Mouse (Mus musculus) gastrocnemius, adult 8-10 months (tissue): ENCODE results near the gene Mlph. TPM values are rescaled to one million over a fixed set of nuclear protein-coding genes. Genes with fewer than 3 reads are reported as not detected.
A peak's percentile ranks its signal among the peaks of the same experiment; 100 is the strongest.

Experiments used
- DNase-seq, 2 experiments: peaks; one replicate each; pipeline ENCODE4 v3.0.0; 2022; ENCODE audit warnings: low spot score in 2 of 2
- total RNA-seq, 4 experiments: library from RNA; stranded (reverse); gene quantifications; 2 replicates each; pipeline ENCODE4 v1.2.4; 2022

Gene Mlph
- total RNA-seq, 4 experiments from 2014 or later: 0.27 to 0.54 (median 0.31) TPM

- peak in 1 of 2 experiments; percentile 12 for DNase-seq
Measured at GRCm38 (mm10) chr1:90967583-90967982, 52.7 kb downstream of the Mlph start.

- no peak for DNase-seq
Measured at GRCm38 (mm10) chr1:90968649-90969048, 53.8 kb downstream of the Mlph start.

GRCm38 (mm10) chr1:90969347-90969784 lies 54.5 kb downstream of the Mlph start, which contains the start of gene Rab17:
Gene Rab17 (minus strand): TSS chr1:90969661.
- no peak for DNase-seq

DNA sequence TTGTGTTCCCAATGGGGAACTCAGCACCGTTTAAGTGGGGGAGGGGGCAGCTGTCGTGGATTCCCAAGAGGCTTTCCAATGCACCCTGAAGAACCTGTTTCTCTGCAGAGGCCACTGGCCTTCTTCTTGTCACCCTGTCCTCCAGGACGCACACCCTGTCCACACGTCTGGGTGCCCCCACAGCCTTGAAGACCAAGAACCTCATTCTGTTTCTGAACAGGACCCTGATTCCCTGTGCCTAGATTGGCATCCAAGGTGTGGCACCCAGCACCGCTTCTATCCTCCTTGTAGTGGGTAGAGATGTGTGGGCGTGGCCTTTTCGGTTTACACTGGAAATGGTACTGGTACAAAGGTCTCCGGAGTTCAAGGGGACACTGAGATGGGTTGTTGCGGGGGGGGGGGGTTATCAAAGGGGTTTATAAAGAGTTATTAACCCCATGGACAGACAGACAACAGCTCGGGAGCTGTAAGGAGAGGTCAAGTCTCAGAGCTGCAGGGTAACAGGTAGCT lies 55.1 kb downstream of the Mlph start:
- no peak for DNase-seq

- DNase-seq: peak; percentile 82 to 85
Measured at GRCm38 (mm10) chr1:90972911-90973573, 58.2 kb downstream of the Mlph start.

GRCm38 (mm10) chr1:90973574-90973911 lies 58.7 kb downstream of the Mlph start:
- no peak for DNase-seq

DNA sequence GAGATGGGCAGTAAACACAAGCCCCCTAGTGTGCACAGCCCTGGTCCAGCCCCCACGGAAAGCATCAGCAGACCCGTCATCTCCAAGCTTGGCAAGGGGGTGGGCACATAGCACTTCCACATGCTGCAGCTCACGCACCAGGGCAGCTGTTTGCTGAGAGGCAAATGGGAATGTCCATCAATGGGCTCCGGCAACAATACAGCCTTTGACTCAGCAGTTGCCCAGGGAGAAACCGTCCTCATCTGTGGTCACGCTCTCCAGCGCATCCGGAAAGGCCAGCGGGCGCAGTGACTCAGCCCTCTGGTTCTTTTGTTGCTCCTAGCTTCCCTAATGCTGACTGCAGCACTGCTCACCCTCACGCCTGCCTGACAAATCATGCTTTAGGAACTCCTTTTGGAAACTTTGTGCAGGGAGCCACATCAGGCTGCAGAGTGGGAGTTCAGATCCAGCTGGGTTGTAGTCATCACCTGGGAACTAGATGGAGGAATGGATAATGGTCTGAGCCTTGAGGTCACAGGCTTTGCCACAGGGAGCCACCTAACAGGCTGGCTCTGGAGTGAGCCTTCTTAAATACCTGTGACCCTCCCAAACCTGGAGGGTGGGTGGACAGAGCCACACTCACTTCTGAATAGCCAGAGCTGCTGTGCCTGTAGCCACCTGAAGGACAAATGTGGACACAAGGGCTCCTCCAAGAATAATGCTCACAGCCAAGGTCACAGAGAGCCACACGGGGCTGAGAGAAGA lies 60.2 kb downstream of the Mlph start:
- DNase-seq: no peak

DNA sequence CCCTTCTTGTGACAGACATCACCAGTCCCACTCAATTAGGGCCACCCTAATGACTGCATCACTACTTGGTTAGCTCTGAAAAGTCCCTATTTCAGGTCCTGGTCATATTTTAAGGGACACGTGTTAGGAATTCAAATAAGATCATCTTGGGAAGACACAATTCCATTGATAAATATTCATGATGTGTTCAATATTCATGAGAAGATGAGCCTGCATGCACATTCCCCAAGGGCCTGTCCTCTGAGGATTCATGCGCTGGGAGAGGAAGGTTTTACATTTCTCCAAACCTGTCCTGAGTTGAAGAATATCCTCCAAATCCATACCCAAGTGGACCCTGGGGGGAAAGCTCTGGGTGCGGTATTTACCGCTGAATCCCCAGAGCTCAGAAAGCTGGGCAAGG lies 61.1 kb downstream of the Mlph start:
- no peak for DNase-seq

DNA sequence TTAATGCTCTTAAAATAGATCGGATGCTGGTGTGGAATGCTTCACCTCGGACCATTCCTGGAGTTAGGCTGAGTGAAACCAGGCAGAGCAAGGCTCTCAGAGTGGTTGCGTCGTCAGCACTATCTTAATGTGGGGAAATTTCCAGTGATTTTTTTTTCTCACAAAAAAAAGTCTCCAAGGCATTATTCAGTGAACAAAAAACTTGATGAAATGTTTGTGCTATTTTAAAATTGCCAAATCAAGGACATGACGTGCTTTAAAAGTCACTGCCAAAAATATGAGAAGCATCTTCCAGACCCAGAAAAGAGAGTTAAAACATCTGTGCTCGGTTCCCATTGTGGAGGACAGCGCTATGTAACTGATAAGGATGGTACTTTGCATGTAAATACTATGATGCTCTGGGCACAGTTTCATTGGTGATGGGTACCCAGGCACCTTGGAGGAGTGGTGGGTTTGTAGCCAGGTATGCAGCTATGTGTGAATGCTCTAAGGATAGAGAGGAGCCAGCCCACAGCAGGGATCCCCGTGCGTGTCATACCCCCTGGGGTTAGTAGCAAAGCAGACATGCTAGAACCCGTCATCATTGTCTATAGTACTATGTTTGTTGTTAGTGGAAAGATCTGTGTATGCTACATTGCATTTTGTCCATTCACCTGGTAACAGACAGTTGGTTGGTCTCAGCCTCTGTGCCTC lies 65.9 kb downstream of the Mlph start:
- no peak for DNase-seq

- no peak for DNase-seq
Measured at GRCm38 (mm10) chr1:90981346-90981745, 66.5 kb downstream of the Mlph start.

- peak in 1 of 2 experiments; percentile 1 for DNase-seq
Measured at GRCm38 (mm10) chr1:90995916-90996315, 81.0 kb downstream of the Mlph start.

DNA sequence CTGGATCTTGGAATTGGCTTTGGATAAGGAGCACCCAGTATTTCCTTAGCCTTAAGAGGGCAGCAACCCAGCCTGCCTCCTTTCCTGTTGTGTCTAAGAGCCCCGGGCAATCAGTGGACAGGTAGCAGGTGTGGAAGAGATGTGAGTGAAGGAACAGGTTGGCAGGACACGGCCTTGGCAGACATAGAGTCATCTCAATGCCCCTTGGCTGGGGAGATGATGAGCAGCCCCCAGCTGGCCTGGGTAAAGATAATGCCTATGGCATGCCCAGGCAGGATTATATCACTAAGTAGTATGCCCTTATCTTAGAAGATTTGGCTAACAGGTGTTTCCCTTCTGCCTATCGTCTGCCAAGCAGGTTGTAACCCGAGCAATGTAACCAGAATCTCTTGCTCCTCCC lies 82.3 kb downstream of the Mlph start:
- DNase-seq: no peak

DNA sequence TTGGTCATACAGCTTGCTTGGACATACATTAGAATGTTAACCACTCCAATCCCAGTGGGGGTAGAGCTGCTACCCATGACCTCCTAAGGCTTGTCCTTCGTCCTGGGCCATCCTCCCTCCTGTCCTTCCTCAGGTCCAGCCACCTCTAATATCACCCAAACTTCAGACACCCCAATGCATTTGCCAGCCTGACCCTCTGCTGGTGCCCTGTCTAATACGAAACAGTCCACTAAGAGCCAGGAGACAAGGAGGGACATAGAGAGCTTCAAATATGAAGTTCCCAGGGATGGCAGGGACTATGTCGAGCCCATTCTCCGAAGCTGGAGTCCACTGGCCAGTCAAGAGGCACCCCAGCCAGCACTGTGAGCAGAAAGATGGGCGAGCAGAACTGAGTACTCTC lies 82.8 kb downstream of the Mlph start:
- DNase-seq: peak in 1 of 2 experiments; percentile 2

DNA sequence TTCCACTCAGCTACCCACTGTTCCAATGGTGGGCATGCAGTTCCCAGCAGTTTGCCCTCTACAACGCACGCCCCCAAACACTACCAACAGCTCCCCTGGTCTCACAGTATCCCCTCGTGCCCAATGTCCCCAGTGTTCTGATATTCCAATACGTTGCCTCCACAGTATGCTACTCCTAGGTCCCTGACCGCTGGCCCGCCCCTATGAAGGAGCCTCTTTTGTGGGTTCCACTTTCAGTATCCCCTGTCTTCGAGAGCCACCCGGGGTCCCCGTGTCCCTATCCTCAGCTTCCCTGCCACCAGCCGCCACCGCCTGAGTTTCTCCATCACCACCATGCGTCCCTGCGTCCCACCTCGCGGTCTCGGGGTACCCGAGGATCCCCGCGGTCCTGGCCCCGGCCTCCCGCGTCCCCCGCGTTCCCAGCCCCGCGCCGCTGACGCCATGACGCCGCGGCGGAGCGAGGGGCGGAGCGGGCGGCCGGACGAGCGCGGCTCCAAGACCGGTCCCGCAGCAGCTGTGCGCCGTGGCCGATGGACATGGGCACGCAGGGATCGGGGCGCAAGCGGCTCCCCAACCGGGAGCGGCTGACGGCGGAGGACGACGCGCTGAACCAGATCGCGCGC lies 83.5 kb downstream of the Mlph start, which contains the start of gene Lrrfip1:
Gene Lrrfip1 (plus strand): TSS at position 470 of the 623 bp plus-strand sequence.
- peak; percentile 50 to 58 for DNase-seq

- no peak for DNase-seq
Measured at GRCm38 (mm10) chr1:90998891-90999611, 84.2 kb downstream of the Mlph start.

DNA sequence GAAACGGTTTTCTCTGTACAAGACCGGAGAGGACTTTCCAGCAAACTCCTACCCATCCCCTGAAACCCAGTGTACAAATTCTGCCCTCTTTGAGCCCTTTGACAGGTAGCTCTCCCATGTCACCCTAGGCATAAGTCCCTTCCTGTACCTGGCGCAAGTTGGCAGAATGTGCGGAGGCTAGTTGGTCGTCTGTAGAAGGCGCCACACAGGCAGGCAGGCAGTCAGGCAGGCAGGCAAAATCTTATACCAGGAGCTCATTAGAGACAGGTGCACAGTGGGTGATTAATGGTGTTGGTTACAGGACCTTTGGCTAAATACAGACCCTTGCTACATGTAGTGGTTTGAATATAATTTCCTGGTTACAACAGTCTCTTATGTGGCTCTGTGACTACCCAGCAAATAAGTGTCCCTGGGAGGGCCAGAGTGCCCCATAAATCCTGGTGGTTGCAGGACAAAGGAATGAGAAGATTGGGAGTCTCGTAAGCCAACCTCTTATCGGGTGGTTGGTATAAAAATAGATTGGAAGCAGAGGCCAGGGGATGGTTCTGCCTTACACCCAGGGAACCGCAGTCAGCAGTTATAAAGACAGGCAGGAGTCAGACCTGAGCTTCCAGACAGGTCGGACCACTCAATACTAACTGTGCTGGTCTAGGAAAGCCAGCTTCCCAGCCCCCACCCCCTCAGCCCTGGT lies 85.2 kb downstream of the Mlph start:
- DNase-seq: peak in 1 of 2 experiments; percentile 23
